Mouse (Mus musculus) cerebellum, adult 18-20 months (tissue): ENCODE data around the gene Slc35e2.
"Not testable (repeated sequence)": the region's sequence is repeated elsewhere in the genome, so short reads cannot be mapped to it uniquely, and the experiment has no call there.

Experiments
- DNase-seq, 2 experiments: peaks; one replicate each; pipeline ENCODE4 v3.0.0; 2021

Slc35e2 gene

GRCm38 (mm10) chr4:155601091-155601996, at the start of gene Slc35e2:
Slc35e2 (plus strand) TSS chr4:155601416.
- DNase-seq: peak; percentile 90 to 94

- DNase-seq: peak; percentile 52 to 57
These were observed 48.2 kb upstream of the Slc35e2 start for GRCm38 (mm10) chr4:155552917-155553532.

- no peak for DNase-seq
These were observed 46.3 kb upstream of the Slc35e2 start for GRCm38 (mm10) chr4:155554880-155555279.

- DNase-seq: no peak
These were observed 45.8 kb upstream of the Slc35e2 start for GRCm38 (mm10) chr4:155555464-155555863.

GRCm38 (mm10) chr4:155559454-155559853, 41.8 kb upstream of the Slc35e2 start:
- no peak for DNase-seq

- no peak for DNase-seq
These were observed 40.3 kb upstream of the Slc35e2 start for GRCm38 (mm10) chr4:155560932-155561331.

- no peak for DNase-seq
These were observed 39.4 kb upstream of the Slc35e2 start, which contains the start of gene Nadk for GRCm38 (mm10) chr4:155561661-155562442. Nadk (plus strand) TSS chr4:155562378.

GRCm38 (mm10) chr4:155562725-155563399, 38.4 kb upstream of the Slc35e2 start:
- peak; percentile 64 to 72 for DNase-seq

GRCm38 (mm10) chr4:155563400-155564231, 37.6 kb upstream of the Slc35e2 start:
- peak; percentile 91 to 96 for DNase-seq

GRCm38 (mm10) chr4:155564315-155565069, 36.7 kb upstream of the Slc35e2 start:
- peak; percentile 34 to 42 for DNase-seq

- DNase-seq: no peak
These were observed 34.7 kb upstream of the Slc35e2 start for GRCm38 (mm10) chr4:155566555-155566954.

GRCm38 (mm10) chr4:155568170-155568569, 33.0 kb upstream of the Slc35e2 start:
- DNase-seq: peak; percentile 26 to 51

- DNase-seq: no peak
These were observed 32.4 kb upstream of the Slc35e2 start for GRCm38 (mm10) chr4:155568632-155569370.

- DNase-seq: no peak
These were observed 31.4 kb upstream of the Slc35e2 start for GRCm38 (mm10) chr4:155569818-155570217.

- DNase-seq: not testable (repeated sequence)
These were observed 30.9 kb upstream of the Slc35e2 start for GRCm38 (mm10) chr4:155570315-155570714.

- no peak for DNase-seq
These were observed 29.8 kb upstream of the Slc35e2 start for GRCm38 (mm10) chr4:155571442-155571841.

- DNase-seq: no peak
These were observed 28.1 kb upstream of the Slc35e2 start for GRCm38 (mm10) chr4:155573155-155573554.

GRCm38 (mm10) chr4:155573876-155574275, 27.3 kb upstream of the Slc35e2 start:
- no peak for DNase-seq

GRCm38 (mm10) chr4:155574931-155575330, 26.3 kb upstream of the Slc35e2 start:
- DNase-seq: peak in 1 of 2 experiments; percentile 47

GRCm38 (mm10) chr4:155575521-155575920, 25.7 kb upstream of the Slc35e2 start:
- no peak for DNase-seq
